Mouse (Mus musculus) spleen, adult 2 months (tissue): ENCODE measurements around the gene Nck2.

Experiments used
- CTCF ChIP-seq: fragments of 200-500 bp; IDR thresholded peaks from 2 replicates; pipeline ENCODE4 v1.5.1; 2011; ENCODE audit warnings: mild to moderate bottlenecking, inconsistent platforms; ENCODE audit not compliant: insufficient read depth, insufficient read length, insufficient replicate concordance; ENCODE audit errors: extremely low read depth
- POLR2A ChIP-seq: fragments of 200-500 bp; IDR thresholded peaks from 2 replicates; pipeline ENCODE4 v1.6.1; 2011; ENCODE audit warnings: low read depth, low read length, inconsistent platforms

GRCm38 (mm10) chr1:43403341-43403740, 41.0 kb upstream of the Nck2 start:
- TF ChIP-seq POLR2A (no peak), CTCF (no peak)
